Mouse (Mus musculus) forebrain, embryonic 16.5 days (tissue): ENCODE measurements around the gene Wdr18. TPM values are rescaled to one million over a fixed set of nuclear protein-coding genes. Genes with fewer than 3 reads are reported as not detected.
"Not testable (repeated sequence)": the region's sequence is repeated elsewhere in the genome, so short reads cannot be mapped to it uniquely, and the experiment has no call there.

ENCODE experiments used
- ATAC-seq: fragments of 200-750 bp; cut with Nextera tagmentation; 2 replicates; pipeline ENCODE4 v1.8.0; 2017; ENCODE audit warnings: mild to moderate bottlenecking, moderate library complexity
- H3K27ac ChIP-seq: fragments of 300-500 bp; sonication (generic); 2 replicates; pipeline ENCODE4 v1.5.1; 2014; ENCODE audit warnings: low read length, control low read depth
- H3K27me3 ChIP-seq: fragments of 300-500 bp; sonication (generic); replicated peaks from 2 replicates; pipeline ENCODE4 v1.6.1; 2014; ENCODE audit warnings: low read length; ENCODE audit not compliant: control insufficient read depth, insufficient read depth
- H3K36me3 ChIP-seq: fragments of 300-500 bp; sonication (generic); 2 replicates; pipeline ENCODE4 v1.6.1; 2014; ENCODE audit not compliant: control insufficient read depth, insufficient read depth
- H3K4me1 ChIP-seq: fragments of 300-500 bp; sonication (generic); replicated peaks from 2 replicates; pipeline ENCODE4 v1.6.1; 2014; ENCODE audit warnings: low read length; ENCODE audit not compliant: control insufficient read depth, insufficient read depth
- H3K4me2 ChIP-seq: fragments of 300-500 bp; sonication (generic); 2 replicates; pipeline ENCODE4 v1.6.1; 2014; ENCODE audit warnings: mild to moderate bottlenecking, low read length, control low read depth
- H3K4me3 ChIP-seq: fragments of 300-500 bp; sonication (generic); replicated peaks from 2 replicates; pipeline ENCODE4 v1.5.1; 2014; ENCODE audit warnings: mild to moderate bottlenecking, low read length, control low read depth
- H3K9ac ChIP-seq: fragments of 300-500 bp; sonication (generic); replicated peaks from 2 replicates; pipeline ENCODE4 v1.6.1; 2014; ENCODE audit warnings: low read depth, low read length, control low read depth
- H3K9me3 ChIP-seq: fragments of 300-500 bp; sonication (generic); 2 replicates; pipeline ENCODE4 v1.6.1; 2016; ENCODE audit warnings: low read length; ENCODE audit not compliant: control insufficient read depth
- WGBS: fragments of 180-500 bp; shearing (Covaris S2); extraction: QIAGEN DNeasy Blood & Tissue Kit; methylation state at CpG from one replicate; pipeline ENCODE4 v1.1.7; 2014; 5-methylcytosine and 5-hydroxymethylcytosine counted together
- polyA plus RNA-seq: library from polyadenylated mRNA; unstranded; fragments of >200 nt; fragmentation: Nextera tagmentation; extraction: Ambion mirVana; gene quantifications from 2 replicates; pipeline ENCODE4 v1.2.1, GENCODE M21; 2015

Gene Wdr18
- polyA plus RNA-seq, 1 experiment from 2014 or later, result 97.7 TPM

- no peak for ATAC-seq
- no peaks in the 10 kb centered on the region for H3K27me3 ChIP-seq
- WGBS, result 15% methylated on average over 21 of the region's 21 CpGs
- H3K9me3 ChIP-seq, result no peaks in the 10 kb centered on the region
- no peak overlapping the region for H3K4me2 ChIP-seq
- no peaks in the 10 kb centered on the region; the same call in 1 of the 2 replicates for H3K36me3 ChIP-seq
- no peak overlapping the region for H3K4me3 ChIP-seq
- no peak overlapping the region for H3K27ac ChIP-seq
- H3K9ac ChIP-seq, result no peak overlapping the region
- H3K4me1 ChIP-seq, result peaks cover 8% of the 10 kb centered on the region
These were observed 1.7 kb upstream of the Wdr18 start for GRCm38 (mm10) chr10:79958140-79958816.

- WGBS, result 31% methylated on average over 10 of the region's 10 CpGs
- H3K27me3 ChIP-seq, H3K4me1 ChIP-seq, H3K9ac ChIP-seq, H3K27ac ChIP-seq, H3K9me3 ChIP-seq, H3K36me3 ChIP-seq, ATAC-seq: not testable (repeated sequence)
- Histone ChIP-seq H3K4me2 (peak overlapping the region; percentile 8; the same call in 1 of the 2 replicates), H3K4me3 (peak overlapping the region; percentile 97)
These were observed 540 bp upstream of the Wdr18 start for GRCm38 (mm10) chr10:79959412-79959811.

- H3K9ac ChIP-seq, result peak overlapping the region; percentile 82
- 21% methylated on average over 10 of the region's 10 CpGs for WGBS
These were observed 831 bp downstream of the Wdr18 start for GRCm38 (mm10) chr10:79960671-79961294.

GRCm38 (mm10) chr10:79964727-79965126 lies 4.8 kb downstream of the Wdr18 start:
- no peak overlapping the region for H3K9ac ChIP-seq
- H3K27me3 ChIP-seq, result peaks cover 3% of the 10 kb centered on the region
- H3K9me3 ChIP-seq, result no peaks in the 10 kb centered on the region
- no peak for ATAC-seq
- H3K4me1 ChIP-seq, result peaks cover 11% of the 10 kb centered on the region
- H3K4me2 ChIP-seq, result no peak overlapping the region
- H3K27ac ChIP-seq, result no peak overlapping the region
- peaks cover 19% of the 10 kb centered on the region for H3K36me3 ChIP-seq
- H3K4me3 ChIP-seq, result no peak overlapping the region
- WGBS, result 94% methylated on average over 7 of the region's 7 CpGs

More at GRCm38 (mm10) chr10:79960671-79961294, 831 bp downstream of the Wdr18 start:
- peaks cover 3% of the 10 kb centered on the region; the same call in 1 of the 2 replicates for H3K36me3 ChIP-seq
- peaks cover 8% of the 10 kb centered on the region for H3K4me1 ChIP-seq
- H3K9me3 ChIP-seq, result no peaks in the 10 kb centered on the region
- ATAC-seq, result no peak
- H3K4me3 ChIP-seq, result peak overlapping the region; percentile 97
- peak overlapping the region; percentile 87 for H3K4me2 ChIP-seq
- no peak overlapping the region for H3K27ac ChIP-seq
- H3K27me3 ChIP-seq, result no peaks in the 10 kb centered on the region

GRCm38 (mm10) chr10:79965325-79965724 lies 5.4 kb downstream of the Wdr18 start:
- H3K27me3 ChIP-seq, result peaks cover 7% of the 10 kb centered on the region
- no peak overlapping the region for H3K4me3 ChIP-seq
- no peak for ATAC-seq
- no peaks in the 10 kb centered on the region for H3K9me3 ChIP-seq
- H3K4me2 ChIP-seq, result no peak overlapping the region
- H3K36me3 ChIP-seq, result peaks cover 19% of the 10 kb centered on the region
- 84% methylated on average over 5 of the region's 5 CpGs for whole genome bisulfite sequencing
- H3K4me1 ChIP-seq, result peaks cover 11% of the 10 kb centered on the region
- no peak overlapping the region for H3K27ac ChIP-seq
- no peak overlapping the region for H3K9ac ChIP-seq

GRCm38 (mm10) chr10:79966886-79967400 lies 7.0 kb downstream of the Wdr18 start:
- Histone ChIP-seq H3K4me3 (no peak overlapping the region), H3K9me3 (no peaks in the 10 kb centered on the region), H3K9ac (no peak overlapping the region), H3K4me1 (peaks cover 11% of the 10 kb centered on the region), H3K27ac (no peak overlapping the region), H3K36me3 (peaks cover 19% of the 10 kb centered on the region), H3K27me3 (peaks cover 15% of the 10 kb centered on the region), H3K4me2 (no peak overlapping the region)
- 94% methylated on average over 5 of the region's 5 CpGs for WGBS
- ATAC-seq, result no peak

- H3K4me3 ChIP-seq, result no peak overlapping the region
- peaks cover 19% of the 10 kb centered on the region for H3K36me3 ChIP-seq
- peaks cover 15% of the 10 kb centered on the region for H3K27me3 ChIP-seq
- H3K4me1 ChIP-seq, result peaks cover 11% of the 10 kb centered on the region
- no peak overlapping the region for H3K4me2 ChIP-seq
- WGBS, result 86% methylated on average over 1 of the region's 1 CpGs
- ATAC-seq, result no peak
- no peak overlapping the region for H3K9ac ChIP-seq
- no peaks in the 10 kb centered on the region for H3K9me3 ChIP-seq
- no peak overlapping the region for H3K27ac ChIP-seq
These were observed 8.2 kb downstream of the Wdr18 start for GRCm38 (mm10) chr10:79968181-79968580.

- Histone ChIP-seq H3K4me3 (no peak overlapping the region), H3K9ac (no peak overlapping the region), H3K4me1 (peaks cover 11% of the 10 kb centered on the region), H3K4me2 (no peak overlapping the region), H3K27ac (no peak overlapping the region), H3K27me3 (peaks cover 15% of the 10 kb centered on the region), H3K9me3 (no peaks in the 10 kb centered on the region), H3K36me3 (peaks cover 15% of the 10 kb centered on the region)
- no peak for ATAC-seq
- WGBS, result 12% methylated on average over 3 of the region's 3 CpGs
These were observed 9.2 kb downstream of the Wdr18 start for GRCm38 (mm10) chr10:79969124-79969568.

GRCm38 (mm10) chr10:79970415-79971182 lies 10.6 kb downstream of the Wdr18 start, which contains the start of gene Grin3b:
TSS of gene Grin3b (plus strand) at chr10:79970715.
- no peak within 1 kb of the TSS for H3K27ac ChIP-seq
- no peaks in the 10 kb centered on the region for H3K9me3 ChIP-seq
- peak within 1 kb of the TSS; percentile 37 for H3K4me3 ChIP-seq
- peaks cover 15% of the 10 kb centered on the region for H3K27me3 ChIP-seq
- peaks cover 18% of the 10 kb centered on the region for H3K36me3 ChIP-seq
- peak within 1 kb of the TSS; percentile 57 for H3K4me2 ChIP-seq
- H3K9ac ChIP-seq, result peak within 1 kb of the TSS; percentile 44
- WGBS, result 8% methylated on average over 46 of the region's 47 CpGs
- no peak; the same call in 1 of the 2 replicates for ATAC-seq
- peaks cover 11% of the 10 kb centered on the region for H3K4me1 ChIP-seq
